ENCODE assay signal across 20 mouse cellular contexts in the genomic region with DNA sequence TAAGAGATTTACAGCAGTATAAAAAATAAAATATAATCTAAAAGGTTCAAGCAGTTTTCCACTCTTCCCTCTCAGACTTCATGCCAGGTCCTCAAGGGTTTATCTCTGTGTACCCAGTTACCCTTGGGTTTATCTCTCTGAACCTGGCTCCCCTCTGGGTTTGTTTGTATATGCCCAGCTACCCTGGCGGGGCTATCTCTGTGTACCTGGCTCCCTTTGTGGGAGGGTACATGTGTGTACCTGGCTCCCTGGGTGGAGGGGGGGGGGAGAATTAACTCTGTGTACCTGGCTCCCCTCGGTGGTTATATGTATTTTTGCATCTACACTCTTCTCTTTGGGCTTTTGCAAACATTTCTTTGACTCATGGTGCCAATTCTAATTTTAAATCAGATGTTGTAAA.
A peak's percentile ranks its signal among the peaks of the same experiment; 100 is the strongest.
DNase-seq lines count a peak whose midpoint lies in the region; ATAC-seq and TF ChIP-seq lines count a peak whose summit lies in the region.
"Had no signal": no experiment of that assay in that cellular context is flagged by ENCODE, and none has a peak within 500 bp of the region (broad histone marks: within the 10 kb centered on the region; RNA-seq: fewer than 3 reads in every experiment).

No protein-coding gene starts in this region.

- intact Hi-C loops in gastrocnemius, adult 2 months (cut with DNase I), result loop anchor here (10.0 kb wide), 1 partner anchor 99 kb away; no protein-coding TSS in a partner anchor
- intact Hi-C loops in gastrocnemius, postnatal 14 days (cut with DNase I; ENCODE audit: low total_unique reads), result no loop called here

- CTCF ChIA-PET in Patski (lab: Charles Lee), result interaction anchor here (1.0 to 1.4 kb wide), 3 partner anchors 11 to 105 kb away, joined by 3 to 4 read pairs (median 3); no protein-coding TSS in a partner anchor

- no peak overlapping the region for H3K27ac ChIP-seq in gastrocnemius, adult 2 months
- H3K27ac ChIP-seq in kidney, postnatal 0 days, result no peak overlapping the region
- H3K27ac ChIP-seq in stomach, embryonic 15.5 days, result no peak overlapping the region
- H3K27ac ChIP-seq: embryonic facial prominence, embryonic 13.5 days; forebrain, embryonic 12.5 days; hindbrain, embryonic 10.5 days had no signal

- H3K36me3 ChIP-seq in kidney, postnatal 0 days (ENCODE audit: insufficient read depth, low read length), result no peaks in the 10 kb centered on the region
- no peaks in the 10 kb centered on the region for H3K36me3 ChIP-seq in stomach, embryonic 15.5 days
- H3K36me3 ChIP-seq: embryonic facial prominence, embryonic 13.5 days; forebrain, embryonic 12.5 days; G1E; heart, embryonic 12.5 days; hindbrain, embryonic 10.5 days had no signal

- H3K4me1 ChIP-seq in kidney, postnatal 0 days (replicated peaks; ENCODE audit: insufficient read depth, low read length), result no peaks in the 10 kb centered on the region
- H3K4me1 ChIP-seq in stomach, embryonic 15.5 days, result no peaks in the 10 kb centered on the region
- H3K4me1 ChIP-seq: embryonic facial prominence, embryonic 13.5 days; forebrain, embryonic 12.5 days; heart, embryonic 12.5 days; hindbrain, embryonic 10.5 days had no signal

- no peak overlapping the region for H3K4me2 ChIP-seq in kidney, postnatal 0 days (ENCODE audit: low read length)
- no peak overlapping the region for H3K4me2 ChIP-seq in stomach, embryonic 15.5 days
- H3K4me2 ChIP-seq: embryonic facial prominence, embryonic 13.5 days; forebrain, embryonic 12.5 days; heart, embryonic 12.5 days had no signal

- H3K27me3 ChIP-seq in kidney, postnatal 0 days (ENCODE audit: insufficient read depth, low read length), result no peaks in the 10 kb centered on the region
- peaks cover 7% of the 10 kb centered on the region for H3K27me3 ChIP-seq in Patski
- H3K27me3 ChIP-seq in stomach, embryonic 15.5 days (replicated peaks), result no peaks in the 10 kb centered on the region
- H3K27me3 ChIP-seq: embryonic facial prominence, embryonic 13.5 days; heart, embryonic 12.5 days had no signal

- H3K9ac ChIP-seq in kidney, postnatal 0 days (ENCODE audit: low read depth, low read length), result no peak overlapping the region
- H3K9ac ChIP-seq in stomach, embryonic 15.5 days, result no peak overlapping the region
- H3K9ac ChIP-seq: embryonic facial prominence, embryonic 13.5 days; forebrain, embryonic 12.5 days; heart, embryonic 12.5 days had no signal

- POLR2A ChIA-PET in Patski (lab: Charles Lee), result interaction anchor here (0.6 kb wide), 1 partner anchor 57 kb away, joined by 4 read pairs; no protein-coding TSS in a partner anchor

- in situ Hi-C loops in Patski (cut with MboI; ENCODE audit: low pct_unique_long_range_greater_than_20kb), result no loop called here

- H3K9me3 ChIP-seq in kidney, postnatal 0 days (replicated peaks; ENCODE audit: low read length), result no peaks in the 10 kb centered on the region
- no peaks in the 10 kb centered on the region for H3K9me3 ChIP-seq in stomach, embryonic 15.5 days
- H3K9me3 ChIP-seq: embryonic facial prominence, embryonic 13.5 days; forebrain, embryonic 12.5 days; heart, embryonic 12.5 days; hindbrain, embryonic 10.5 days had no signal

- DNase-seq in gastrocnemius, adult 2 months, result no peak
- DNase-seq in gastrocnemius, postnatal 14 days, result no peak
- DNase-seq in kidney, postnatal 0 days (ENCODE audit: low spot score), result no peak
- no peak for DNase-seq in kidney, adult 11 months
- DNase-seq in Patski (ENCODE audit: low read depth, low spot score), result no peak
- no peak for DNase-seq in lung, postnatal 36 days
- DNase-seq: adrenal gland, postnatal 10 days; B cell, adult 2 months; cerebellum, adult 11-12 months; cerebellum, adult 9-10 months; cerebellum, postnatal 25 days; gastrocnemius, postnatal 25 days had no signal

- 58% methylated on average over 2 of the region's 2 CpGs for WGBS in kidney, postnatal 0 days
- 35% methylated on average over 2 of the region's 2 CpGs for WGBS in stomach, embryonic 15.5 days

- no peak for ATAC-seq in kidney, postnatal 0 days (replicated peaks; ENCODE audit: low FRiP score, low read depth)
- no peak for ATAC-seq in Patski
- peak; percentile 60; the same call in 1 of the 2 replicates for ATAC-seq in stomach, embryonic 15.5 days (ENCODE audit: insufficient read depth, low FRiP score, low read depth)
- ATAC-seq: CD4-positive, CD25-positive, alpha-beta regulatory T cell, adult 4 months; forebrain, embryonic 16.5 days had no signal

- peak; percentile 22; the same call in 1 of the 2 replicates for TF ChIP-seq CTCF in gastrocnemius, adult 2 months (IDR thresholded peaks at IDR 0.05)
- peak; percentile 50 for TF ChIP-seq CTCF in kidney, postnatal 0 days (IDR thresholded peaks at IDR 0.05; ENCODE audit: low read depth)
- TF ChIP-seq CTCF in Patski (IDR thresholded peaks at IDR 0.05), result peak; percentile 17

- no peak overlapping the region for H3K4me3 ChIP-seq in gastrocnemius, adult 2 months
- H3K4me3 ChIP-seq in kidney, postnatal 0 days (replicated peaks; ENCODE audit: low read depth, low read length), result no peak overlapping the region
- no peak overlapping the region for H3K4me3 ChIP-seq in stomach, embryonic 15.5 days (replicated peaks)
- H3K4me3 ChIP-seq: embryonic facial prominence, embryonic 13.5 days; forebrain, embryonic 12.5 days; heart, embryonic 12.5 days; hindbrain, embryonic 10.5 days had no signal
